Mouse (Mus musculus): Measurements from ENCODE around the gene Zbtb38. TPM values are rescaled to one million over a fixed set of nuclear protein-coding genes. Genes with fewer than 3 reads are reported as not detected.
"Not testable (repeated sequence)": the region's sequence is repeated elsewhere in the genome, so short reads cannot be mapped to it uniquely, and the experiment has no call there.

Gene Zbtb38
- total and polyA plus RNA-seq, 2 experiments from 2014 or later: 38.7 to 46.5 TPM

DNA sequence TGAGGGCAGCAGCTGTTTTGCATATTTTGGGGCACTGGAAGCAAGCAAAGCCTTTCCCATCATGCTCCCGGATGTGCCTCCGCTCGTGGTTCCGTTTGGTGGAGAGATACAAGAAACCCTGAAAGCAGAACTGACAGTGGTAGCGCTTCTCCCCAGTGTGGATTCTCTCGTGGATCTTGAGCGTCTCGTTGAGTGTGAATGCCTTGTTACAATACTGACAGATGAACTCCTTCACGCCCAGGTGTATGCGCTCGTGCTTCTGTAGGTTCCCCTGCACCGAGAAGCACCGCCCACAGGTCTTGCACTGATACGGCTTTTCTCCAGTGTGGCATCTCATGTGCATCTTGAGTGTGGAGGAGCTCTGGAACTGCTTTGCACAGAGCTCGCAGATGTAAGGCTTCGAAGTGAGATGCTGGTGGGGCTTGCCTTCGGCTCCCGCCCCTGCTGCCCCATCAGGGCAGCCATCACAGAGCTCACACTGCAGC lies 67.0 kb downstream of the Zbtb38 start:
- no peaks in the 10 kb centered on the region for H3K9me3 ChIP-seq (ENCODE audit: low read length)
- H3K9ac ChIP-seq (replicated peaks; ENCODE audit: low read length): no peak overlapping the region
- no peaks in the 10 kb centered on the region for H3K27me3 ChIP-seq (ENCODE audit: insufficient read depth, low read length)
- ATAC-seq (no peak), DNase-seq (ENCODE audit: low spot score) (no peak)
- H3K4me2 ChIP-seq (ENCODE audit: low read depth, low read length): no peak overlapping the region
- WGBS: 87% methylated on average over 18 of the region's 18 CpGs
- H3K27ac ChIP-seq: no peak overlapping the region
- H3K4me1 ChIP-seq (ENCODE audit: insufficient read depth, low read length): no peaks in the 10 kb centered on the region
- peaks cover 24% of the 10 kb centered on the region; the same call in 1 of the 2 replicates for H3K36me3 ChIP-seq (ENCODE audit: insufficient read depth, low read length)
- no peak for TF ChIP-seq CTCF (IDR thresholded peaks at IDR 0.05; ENCODE audit: low read depth)
- no peak overlapping the region for H3K4me3 ChIP-seq (ENCODE audit: low read length)

- Histone ChIP-seq H3K4me2 (ENCODE audit: low read depth, low read length) (no peak overlapping the region), H3K36me3 (ENCODE audit: insufficient read depth, low read length) (peaks cover 24% of the 10 kb centered on the region; the same call in 1 of the 2 replicates), H3K9ac (replicated peaks; ENCODE audit: low read length) (no peak overlapping the region), H3K27ac (no peak overlapping the region), H3K9me3 (ENCODE audit: low read length) (no peaks in the 10 kb centered on the region), H3K4me1 (ENCODE audit: insufficient read depth, low read length) (no peaks in the 10 kb centered on the region), H3K4me3 (ENCODE audit: low read length) (no peak overlapping the region), H3K27me3 (ENCODE audit: insufficient read depth, low read length) (no peaks in the 10 kb centered on the region)
- WGBS: 79% methylated on average over 14 of the region's 14 CpGs
- TF ChIP-seq CTCF (IDR thresholded peaks at IDR 0.05; ENCODE audit: low read depth): no peak
- ATAC-seq (no peak), DNase-seq (ENCODE audit: low spot score) (no peak)
Observed at GRCm38 (mm10) chr9:96684866-96685599, 67.6 kb downstream of the Zbtb38 start.

DNA sequence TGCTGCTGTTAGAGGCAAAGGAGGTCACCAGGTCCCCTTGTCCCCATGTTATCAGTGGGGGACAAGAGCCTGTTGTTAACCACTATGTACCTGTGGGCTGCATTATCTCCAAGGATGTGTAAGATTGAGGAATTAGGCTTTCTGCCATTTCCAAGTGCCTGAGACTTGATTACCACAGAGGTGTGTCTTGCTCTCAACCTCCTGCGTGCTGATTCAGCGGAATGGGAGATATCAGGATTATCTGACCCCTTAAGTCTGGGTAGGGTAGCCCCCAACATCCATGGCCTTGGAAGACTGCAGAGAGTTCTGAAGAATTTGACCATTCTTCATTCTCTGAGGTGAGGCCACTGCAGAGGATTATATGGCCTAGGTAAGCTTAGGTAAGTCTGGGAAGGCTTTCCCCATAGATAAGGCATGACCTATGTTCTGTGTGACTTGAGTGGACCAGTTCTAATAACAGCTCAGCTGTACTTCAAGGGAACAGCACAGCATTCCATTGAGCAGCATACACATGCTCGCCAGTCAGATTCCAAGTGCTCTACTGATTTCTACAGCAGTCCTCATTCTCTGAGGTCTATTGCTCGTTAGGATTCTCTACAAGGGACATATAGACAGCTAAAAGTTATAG lies 68.4 kb downstream of the Zbtb38 start:
- Histone ChIP-seq H3K27ac (no peak overlapping the region), H3K36me3 (ENCODE audit: insufficient read depth, low read length) (peaks cover 24% of the 10 kb centered on the region; the same call in 1 of the 2 replicates), H3K9ac (replicated peaks; ENCODE audit: low read length) (no peak overlapping the region), H3K4me3 (ENCODE audit: low read length) (no peak overlapping the region), H3K4me2 (ENCODE audit: low read depth, low read length) (no peak overlapping the region), H3K27me3 (ENCODE audit: insufficient read depth, low read length) (no peaks in the 10 kb centered on the region), H3K4me1 (ENCODE audit: insufficient read depth, low read length) (no peaks in the 10 kb centered on the region), H3K9me3 (ENCODE audit: low read length) (no peaks in the 10 kb centered on the region)
- no peak for TF ChIP-seq CTCF (IDR thresholded peaks at IDR 0.05; ENCODE audit: low read depth)
- DNase-seq (ENCODE audit: low spot score) (no peak), ATAC-seq (no peak)
- WGBS: 93% methylated on average over 4 of the region's 4 CpGs

GRCm38 (mm10) chr9:96678611-96679010 lies 74.0 kb downstream of the Zbtb38 start:
- no peak overlapping the region for H3K9ac ChIP-seq (replicated peaks; ENCODE audit: low read length)
- H3K4me3 ChIP-seq (ENCODE audit: low read length): no peak overlapping the region
- TF ChIP-seq CTCF (IDR thresholded peaks at IDR 0.05; ENCODE audit: low read depth): no peak
- H3K4me2 ChIP-seq (ENCODE audit: low read depth, low read length): no peak overlapping the region
- no peaks in the 10 kb centered on the region for H3K9me3 ChIP-seq (ENCODE audit: low read length)
- H3K36me3 ChIP-seq (ENCODE audit: insufficient read depth, low read length): no peaks in the 10 kb centered on the region
- no peaks in the 10 kb centered on the region for H3K4me1 ChIP-seq (ENCODE audit: insufficient read depth, low read length)
- WGBS: 93% methylated on average over 5 of the region's 5 CpGs
- DNase-seq (ENCODE audit: low spot score) (no peak), ATAC-seq (no peak)
- no peak overlapping the region for H3K27ac ChIP-seq
- H3K27me3 ChIP-seq (ENCODE audit: insufficient read depth, low read length): no peaks in the 10 kb centered on the region

DNA sequence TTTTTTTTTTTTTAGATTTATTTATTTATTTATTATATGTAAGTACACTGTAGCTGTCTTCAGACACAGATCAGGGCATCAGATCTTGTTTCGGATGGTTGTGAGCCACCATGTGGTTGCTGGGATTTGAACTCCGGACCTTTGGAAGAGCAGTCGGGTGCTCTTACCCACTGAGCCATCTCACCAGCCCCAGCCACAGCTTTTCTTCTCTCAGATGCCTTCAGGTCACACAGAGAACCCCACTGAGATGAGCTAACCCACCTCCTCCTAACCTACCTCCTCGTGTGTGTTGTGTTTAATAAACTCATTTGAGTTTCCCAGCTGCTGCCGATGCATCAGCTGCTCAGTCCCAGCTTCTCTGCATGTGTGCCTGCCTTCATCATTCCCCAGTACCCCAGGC lies 74.9 kb downstream of the Zbtb38 start:
- not testable (repeated sequence) for H3K27ac ChIP-seq

DNA sequence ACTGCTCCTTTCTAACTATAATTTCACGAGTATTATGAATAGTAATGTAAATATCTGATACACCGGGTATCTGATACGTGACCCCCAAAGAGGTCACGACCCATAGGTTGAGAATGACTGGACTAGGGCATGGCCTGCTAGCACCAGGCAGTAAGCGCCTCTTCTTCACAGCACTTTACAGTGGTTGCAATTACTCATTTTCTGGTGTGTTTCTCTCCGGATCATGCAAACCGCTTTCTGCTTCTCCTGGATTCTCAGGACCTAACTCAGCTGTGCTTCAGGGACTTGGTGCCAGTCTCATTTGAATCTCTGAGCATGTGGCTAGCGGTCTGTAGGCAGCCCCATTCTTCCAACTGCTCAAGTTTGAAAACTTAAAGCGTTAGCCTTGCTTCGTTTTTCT lies 76.0 kb downstream of the Zbtb38 start:
- DNase-seq (ENCODE audit: low spot score) (no peak), ATAC-seq (no peak)
- Histone ChIP-seq H3K27ac (no peak overlapping the region), H3K4me3 (ENCODE audit: low read length) (no peak overlapping the region), H3K4me2 (ENCODE audit: low read depth, low read length) (no peak overlapping the region), H3K27me3 (ENCODE audit: insufficient read depth, low read length) (no peaks in the 10 kb centered on the region), H3K36me3 (ENCODE audit: insufficient read depth, low read length) (no peaks in the 10 kb centered on the region), H3K4me1 (ENCODE audit: insufficient read depth, low read length) (no peaks in the 10 kb centered on the region), H3K9me3 (ENCODE audit: low read length) (no peaks in the 10 kb centered on the region), H3K9ac (replicated peaks; ENCODE audit: low read length) (no peak overlapping the region)
- no peak for TF ChIP-seq CTCF (IDR thresholded peaks at IDR 0.05; ENCODE audit: low read depth)
- WGBS: 85% methylated on average over 10 of the region's 10 CpGs

More for the DNA sequence above, 74.9 kb downstream of the Zbtb38 start:
- not testable (repeated sequence) for H3K36me3 ChIP-seq (ENCODE audit: insufficient read depth, low read length); H3K9me3 ChIP-seq (ENCODE audit: low read length); H3K27me3 ChIP-seq (ENCODE audit: insufficient read depth, low read length); ATAC-seq; H3K4me3 ChIP-seq (ENCODE audit: low read length); H3K4me2 ChIP-seq (ENCODE audit: low read depth, low read length); H3K9ac ChIP-seq (replicated peaks; ENCODE audit: low read length); DNase-seq (ENCODE audit: low spot score); H3K4me1 ChIP-seq (ENCODE audit: insufficient read depth, low read length)
- 73% methylated on average over 5 of the region's 5 CpGs for WGBS
